10 mouse cellular contexts compared by ENCODE assay signal in the genomic region with DNA sequence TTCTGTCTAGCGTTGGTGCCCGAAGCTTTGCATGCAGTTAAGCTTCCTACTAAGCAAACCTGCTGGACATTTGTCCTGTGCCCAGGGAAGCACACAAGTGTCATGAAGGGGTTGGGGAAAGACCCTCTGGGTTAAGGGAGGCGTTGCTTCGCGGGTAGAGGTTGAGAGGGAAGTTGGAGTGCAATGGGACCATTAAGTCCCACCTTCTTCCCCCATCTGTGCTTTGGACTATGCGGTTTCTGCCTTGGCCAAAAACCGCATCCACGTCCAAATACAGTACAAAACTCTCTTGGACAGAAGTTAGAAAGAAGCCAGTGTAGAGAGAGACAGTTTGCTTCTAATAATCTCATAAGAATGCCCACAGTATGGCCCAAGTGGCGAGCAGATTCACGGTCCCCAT.
DNase-seq lines count a peak whose midpoint lies in the region; ATAC-seq lines count a peak whose summit lies in the region.
"Had no signal": no experiment of that assay in that cellular context is flagged by ENCODE, and none has a peak within 500 bp of the region (broad histone marks: within the 10 kb centered on the region; RNA-seq: fewer than 3 reads in every experiment).

No protein-coding gene starts in this region.

- WGBS in heart, embryonic 15.5 days = 4% methylated on average over 10 of the region's 10 CpGs
- 5% methylated on average over 10 of the region's 10 CpGs for WGBS in embryonic facial prominence, embryonic 13.5 days
- WGBS in hindbrain, embryonic 16.5 days = 4% methylated on average over 10 of the region's 10 CpGs
- WGBS in midbrain, embryonic 16.5 days = under 1% methylated on average over 10 of the region's 10 CpGs

- H3K4me3 ChIP-seq in heart, embryonic 15.5 days = peak overlapping the region; percentile 60
- H3K4me3 ChIP-seq in embryonic facial prominence, embryonic 13.5 days = peak overlapping the region; percentile 57; the same call in 1 of the 2 replicates
- H3K4me3 ChIP-seq in hindbrain, embryonic 16.5 days (ENCODE audit: low read length) = peak overlapping the region; percentile 76
- H3K4me3 ChIP-seq in midbrain, embryonic 16.5 days (ENCODE audit: low read depth, low read length) = peak overlapping the region; percentile 53

- ATAC-seq in heart, embryonic 15.5 days (replicated peaks; ENCODE audit: insufficient number of reproducible peaks, insufficient read depth, low FRiP score, low read depth) = no peak
- ATAC-seq in embryonic facial prominence, embryonic 13.5 days (ENCODE audit: insufficient number of reproducible peaks, insufficient read depth, low FRiP score, low TSS enrichment, low read depth) = no peak
- no peak for ATAC-seq in hindbrain, embryonic 16.5 days
- ATAC-seq in midbrain, embryonic 16.5 days = no peak

- no peaks in the 10 kb centered on the region for H3K9me3 ChIP-seq in heart, embryonic 15.5 days (replicated peaks)
- H3K9me3 ChIP-seq in embryonic facial prominence, embryonic 13.5 days = no peaks in the 10 kb centered on the region
- H3K9me3 ChIP-seq in hindbrain, embryonic 16.5 days (ENCODE audit: control insufficient read depth, low read length) = no peaks in the 10 kb centered on the region
- H3K9me3 ChIP-seq in midbrain, embryonic 16.5 days (replicated peaks; ENCODE audit: control insufficient read depth, low read length, poor library complexity, severe bottlenecking) = no peaks in the 10 kb centered on the region

- no peak overlapping the region for H3K9ac ChIP-seq in heart, embryonic 15.5 days
- H3K9ac ChIP-seq in embryonic facial prominence, embryonic 13.5 days = no peak overlapping the region
- peak overlapping the region; percentile 82; the same call in 1 of the 2 replicates for H3K9ac ChIP-seq in hindbrain, embryonic 16.5 days (ENCODE audit: low read depth, low read length)
- H3K9ac ChIP-seq in midbrain, embryonic 16.5 days (ENCODE audit: low read depth, low read length) = peak overlapping the region; percentile 64

- no peak overlapping the region for H3K27ac ChIP-seq in heart, embryonic 15.5 days
- no peak overlapping the region for H3K27ac ChIP-seq in embryonic facial prominence, embryonic 13.5 days
- H3K27ac ChIP-seq in hindbrain, embryonic 16.5 days (ENCODE audit: low read depth, low read length) = peak overlapping the region; percentile 83
- peak overlapping the region; percentile 85 for H3K27ac ChIP-seq in midbrain, embryonic 16.5 days (ENCODE audit: low read length)

- H3K4me1 ChIP-seq in heart, embryonic 15.5 days (replicated peaks) = peaks cover 38% of the 10 kb centered on the region
- H3K4me1 ChIP-seq in embryonic facial prominence, embryonic 13.5 days = peaks cover 36% of the 10 kb centered on the region
- H3K4me1 ChIP-seq in hindbrain, embryonic 16.5 days (ENCODE audit: control insufficient read depth, insufficient read depth, low read depth, low read length) = peaks cover 4% of the 10 kb centered on the region; the same call in 1 of the 2 replicates
- peaks cover 18% of the 10 kb centered on the region for H3K4me1 ChIP-seq in midbrain, embryonic 16.5 days (ENCODE audit: control insufficient read depth, insufficient read depth, low read length)

- peaks cover 97% of the 10 kb centered on the region for H3K27me3 ChIP-seq in heart, embryonic 15.5 days
- peaks cover 92% of the 10 kb centered on the region for H3K27me3 ChIP-seq in embryonic facial prominence, embryonic 13.5 days
- H3K27me3 ChIP-seq in hindbrain, embryonic 16.5 days (replicated peaks; ENCODE audit: control insufficient read depth, insufficient read depth, low read length) = peaks cover 18% of the 10 kb centered on the region
- H3K27me3 ChIP-seq in midbrain, embryonic 16.5 days (ENCODE audit: control insufficient read depth, insufficient read depth, low read depth, low read length) = peaks cover 23% of the 10 kb centered on the region

- no peaks in the 10 kb centered on the region for H3K36me3 ChIP-seq in heart, embryonic 15.5 days
- H3K36me3 ChIP-seq in embryonic facial prominence, embryonic 13.5 days = no peaks in the 10 kb centered on the region
- no peaks in the 10 kb centered on the region for H3K36me3 ChIP-seq in hindbrain, embryonic 16.5 days (ENCODE audit: control insufficient read depth, insufficient read depth, low read length)
- no peaks in the 10 kb centered on the region for H3K36me3 ChIP-seq in midbrain, embryonic 16.5 days (ENCODE audit: control insufficient read depth, insufficient read depth, low read length)

- DNase-seq in heart, adult 8-10 months (ENCODE audit: low spot score) = no peak
- DNase-seq in adrenal gland, adult 8-10 months = no peak
- DNase-seq in spleen, postnatal 14 days (ENCODE audit: low spot score in 2 of 2) = no peak
- no peak for DNase-seq in spleen, adult 12 weeks (ENCODE audit: low spot score)
- DNase-seq: kidney, postnatal 14 days; thymus, adult 2 months had no signal

- H3K4me2 ChIP-seq in heart, embryonic 15.5 days = peak overlapping the region; percentile 97
- H3K4me2 ChIP-seq in embryonic facial prominence, embryonic 13.5 days = peak overlapping the region; percentile 92
- H3K4me2 ChIP-seq in hindbrain, embryonic 16.5 days (ENCODE audit: low read length) = peak overlapping the region; percentile 76
- peak overlapping the region; percentile 83 for H3K4me2 ChIP-seq in midbrain, embryonic 16.5 days (ENCODE audit: low read length)

Comparison
In these comparisons a context has a peak if more than half of its experiments do, and no peak if none do; other contexts are left out.
1. H3K27ac ChIP-seq: peak in hindbrain, embryonic 16.5 days (single experiment) and midbrain, embryonic 16.5 days (single experiment); none in heart, embryonic 15.5 days (single experiment) and embryonic facial prominence, embryonic 13.5 days (single experiment).
2. H3K9ac ChIP-seq: peak in hindbrain, embryonic 16.5 days (single experiment) and midbrain, embryonic 16.5 days (single experiment); none in heart, embryonic 15.5 days (single experiment) and embryonic facial prominence, embryonic 13.5 days (single experiment).
3. Peak in every context shown above with its lines, with median percentiles within 50 percentile points of each other: H3K4me2 ChIP-seq and H3K4me3 ChIP-seq.